Mouse (Mus musculus) hindbrain, postnatal 0 days (tissue): Measurements from ENCODE around the gene Rnf222. TPM values are rescaled to one million over a fixed set of nuclear protein-coding genes. Genes with fewer than 3 reads are reported as not detected.

Experiments
- ATAC-seq: fragments of 200-750 bp; cut with Nextera tagmentation; 2 replicates; pipeline ENCODE4 v1.8.0; 2017; ENCODE audit warnings: mild to moderate bottlenecking, moderate TSS enrichment, moderate library complexity
- DNase-seq: peaks from one replicate; pipeline ENCODE4 v3.0.0-alpha.2; 2015; ENCODE audit warnings: low spot score
- H3K27ac ChIP-seq: fragments of 300-500 bp; sonication (generic); 2 replicates; pipeline ENCODE4 v1.5.1; 2014; ENCODE audit warnings: mild to moderate bottlenecking
- H3K27me3 ChIP-seq: fragments of 300-500 bp; sonication (generic); 2 replicates; pipeline ENCODE4 v1.6.1; 2014; ENCODE audit warnings: low read length, mixed read lengths; ENCODE audit not compliant: insufficient read depth
- H3K36me3 ChIP-seq: fragments of 300-500 bp; sonication (generic); 2 replicates; pipeline ENCODE4 v1.6.1; 2014; ENCODE audit warnings: low read length, mixed read lengths; ENCODE audit not compliant: insufficient read depth
- H3K4me1 ChIP-seq: fragments of 300-500 bp; sonication (generic); 2 replicates; pipeline ENCODE4 v1.6.1; 2014; ENCODE audit warnings: antibody characterized with exemption, low read length, mixed read lengths; ENCODE audit not compliant: insufficient read depth
- H3K4me2 ChIP-seq: fragments of 300-500 bp; sonication (generic); 2 replicates; pipeline ENCODE4 v1.6.1; 2014; ENCODE audit warnings: low read depth, mild to moderate bottlenecking, low read length, moderate library complexity, mixed read lengths
- H3K4me3 ChIP-seq: fragments of 300-500 bp; sonication (generic); 2 replicates; pipeline ENCODE4 v1.5.1; 2014; ENCODE audit warnings: low read length
- H3K9ac ChIP-seq: fragments of 300-500 bp; sonication (generic); replicated peaks from 2 replicates; pipeline ENCODE4 v1.6.1; 2014; ENCODE audit warnings: mild to moderate bottlenecking, low read length, moderate library complexity, mixed read lengths
- H3K9me3 ChIP-seq: fragments of 300-500 bp; sonication (generic); 2 replicates; pipeline ENCODE4 v1.6.1; 2016; ENCODE audit warnings: low read length, mixed read lengths
- CTCF ChIP-seq: IDR thresholded peaks from 2 replicates; pipeline ENCODE4 v1.5.1; 2016; ENCODE audit warnings: antibody characterized with exemption, control low read depth, low read depth
- WGBS: fragments of 180-500 bp; shearing (Covaris S2); extraction: QIAGEN DNeasy Blood & Tissue Kit; methylation state at CpG from one replicate; pipeline ENCODE4 v1.1.7; 2014; 5-methylcytosine and 5-hydroxymethylcytosine counted together
- polyA plus RNA-seq: library from polyadenylated mRNA; unstranded; fragments of >200 nt; fragmentation: Nextera tagmentation; extraction: Ambion mirVana; gene quantifications from 2 replicates; pipeline ENCODE4 v1.2.1, GENCODE M21; 2015
- total RNA-seq: library from RNA; depleted of rRNA; stranded (reverse); fragments of >200 nt; gene quantifications from 2 replicates; pipeline ENCODE4 v1.2.3, GENCODE M21; 2014

Gene Rnf222
- total and polyA plus RNA-seq, 2 experiments from 2014 or later = 0.16 TPM; not detected in 1

DNA sequence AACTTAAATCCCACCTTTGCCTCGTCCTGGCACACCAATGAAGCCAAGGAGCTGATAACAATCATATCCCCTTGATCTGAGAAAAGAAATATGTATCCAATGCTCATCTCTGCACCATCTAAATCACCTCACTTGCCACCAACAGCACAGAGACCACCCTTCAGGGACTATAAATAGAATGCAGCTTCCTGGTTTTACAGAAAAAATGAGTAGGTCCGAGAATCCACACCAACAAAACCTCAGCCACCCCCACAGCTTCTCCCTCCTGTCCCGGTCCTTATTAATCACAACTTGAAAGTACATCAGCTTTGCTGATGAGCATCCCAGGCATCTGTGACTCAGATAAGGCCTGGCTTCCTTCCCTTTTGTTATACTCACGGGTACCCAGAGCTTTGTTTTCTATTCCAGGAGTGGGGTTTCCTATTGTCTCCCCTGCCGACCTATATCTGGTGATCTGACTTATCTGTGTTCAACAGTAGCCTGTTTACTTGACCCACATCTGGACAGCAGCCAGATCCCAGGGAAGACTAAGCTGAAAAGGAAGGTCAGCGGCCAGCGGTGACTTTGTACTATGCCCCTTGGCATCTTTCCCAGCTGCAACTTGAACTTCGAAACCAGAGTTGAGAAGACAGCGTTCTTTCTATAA, 23.7 kb upstream of the Rnf222 start:
- H3K27ac ChIP-seq = no peak overlapping the region
- WGBS = 46% methylated on average over 9 of the region's 9 CpGs
- TF ChIP-seq CTCF = no peak

DNA sequence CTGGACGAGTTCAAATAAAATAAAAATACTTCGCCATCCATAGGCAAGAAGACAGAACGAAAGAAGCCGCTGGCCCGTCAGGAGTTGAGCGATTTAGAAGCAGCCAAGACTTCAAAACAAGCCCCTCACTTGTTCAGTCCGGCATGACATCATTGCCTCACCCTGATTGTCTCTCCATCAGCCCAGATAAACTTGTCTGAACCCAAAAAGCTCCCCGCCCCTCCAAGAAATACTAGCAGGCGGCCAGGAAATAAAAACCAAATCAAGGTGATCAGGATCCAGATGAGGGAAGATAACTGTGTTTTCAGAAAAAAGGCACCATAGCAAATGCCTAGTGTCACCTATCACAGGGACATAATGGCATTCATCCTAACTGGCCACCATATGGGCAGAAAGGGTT, 17.1 kb upstream of the Rnf222 start:
- Histone ChIP-seq H3K27ac (no peak overlapping the region), H3K4me3 (no peak overlapping the region), H3K36me3 (no peaks in the 10 kb centered on the region), H3K4me2 (no peak overlapping the region), H3K9me3 (no peaks in the 10 kb centered on the region), H3K9ac (no peak overlapping the region), H3K27me3 (no peaks in the 10 kb centered on the region), H3K4me1 (no peaks in the 10 kb centered on the region)
- DNase-seq (no peak), ATAC-seq (no peak)
- no peak for TF ChIP-seq CTCF
- WGBS = 86% methylated on average over 9 of the region's 9 CpGs

More for the DNA sequence above, 23.7 kb upstream of the Rnf222 start:
- no peak overlapping the region for H3K9ac ChIP-seq
- no peak for ATAC-seq
- no peaks in the 10 kb centered on the region for H3K4me1 ChIP-seq
- peak; percentile 12 for DNase-seq
- H3K4me2 ChIP-seq = no peak overlapping the region
- H3K36me3 ChIP-seq = no peaks in the 10 kb centered on the region
- no peaks in the 10 kb centered on the region for H3K9me3 ChIP-seq
- H3K27me3 ChIP-seq = no peaks in the 10 kb centered on the region; the same call in 1 of the 2 replicates
- H3K4me3 ChIP-seq = no peak overlapping the region

DNA sequence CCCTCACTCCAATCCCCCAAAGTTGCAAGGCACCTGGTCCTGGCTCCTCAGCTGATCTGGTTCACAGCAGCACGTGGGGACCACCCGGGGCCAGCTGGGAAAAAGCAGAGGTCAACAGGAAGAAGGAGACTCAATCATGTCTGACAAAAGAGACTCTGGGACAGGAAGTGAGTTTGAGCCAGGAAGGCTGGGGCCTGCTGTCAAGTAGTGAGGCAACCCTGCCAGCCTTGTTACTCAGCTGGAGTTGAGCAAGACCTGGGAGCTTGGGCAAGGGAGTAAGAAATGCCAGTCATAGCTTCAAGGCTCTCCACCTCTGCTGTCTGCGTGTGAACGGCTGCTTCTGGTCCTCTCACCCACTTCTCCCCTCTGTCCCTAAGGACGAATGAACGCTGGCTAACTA, 16.6 kb upstream of the Rnf222 start, which contains the start of gene Ndel1:
TSS of gene Ndel1 (minus strand) at position 111 of the 400 bp plus-strand sequence.
- no peaks in the 10 kb centered on the region for H3K4me1 ChIP-seq
- ATAC-seq (no peak), DNase-seq (no peak)
- TF ChIP-seq CTCF = no peak
- H3K4me2 ChIP-seq = no peak within 1 kb of the TSS
- H3K4me3 ChIP-seq = no peak within 1 kb of the TSS
- no peak within 1 kb of the TSS for H3K27ac ChIP-seq
- 64% methylated on average over 6 of the region's 6 CpGs for WGBS
- no peaks in the 10 kb centered on the region for H3K27me3 ChIP-seq
- no peaks in the 10 kb centered on the region for H3K36me3 ChIP-seq
- H3K9ac ChIP-seq = no peak within 1 kb of the TSS
- H3K9me3 ChIP-seq = no peaks in the 10 kb centered on the region

DNA sequence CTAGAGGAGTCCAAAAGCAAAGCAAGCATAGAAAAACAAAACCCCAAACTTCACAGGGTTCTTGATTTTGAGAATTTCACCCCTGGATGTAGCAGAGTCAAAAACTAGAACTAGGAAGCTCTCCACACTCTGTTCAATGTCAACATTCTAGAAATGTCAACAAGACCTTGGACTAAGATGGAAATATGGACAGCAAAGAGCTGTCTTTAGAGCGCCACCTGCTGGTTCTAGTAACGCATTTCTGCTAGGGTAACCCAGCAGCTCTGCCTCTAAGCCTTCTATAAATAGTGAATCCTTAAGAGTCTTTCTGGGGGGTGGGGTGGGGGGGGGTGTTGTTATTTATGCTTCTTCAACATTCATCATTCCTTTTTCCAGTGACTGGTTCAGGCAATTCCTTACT, 13.5 kb upstream of the Rnf222 start:
- Histone ChIP-seq H3K27ac (no peak overlapping the region), H3K4me3 (no peak overlapping the region), H3K9ac (no peak overlapping the region), H3K36me3 (no peaks in the 10 kb centered on the region), H3K4me2 (no peak overlapping the region), H3K4me1 (no peaks in the 10 kb centered on the region), H3K27me3 (no peaks in the 10 kb centered on the region), H3K9me3 (no peaks in the 10 kb centered on the region)
- TF ChIP-seq CTCF = peak; percentile 79
- ATAC-seq (no peak), DNase-seq (peak; percentile 86)
- WGBS = 0% methylated on average over 2 of the region's 2 CpGs

DNA sequence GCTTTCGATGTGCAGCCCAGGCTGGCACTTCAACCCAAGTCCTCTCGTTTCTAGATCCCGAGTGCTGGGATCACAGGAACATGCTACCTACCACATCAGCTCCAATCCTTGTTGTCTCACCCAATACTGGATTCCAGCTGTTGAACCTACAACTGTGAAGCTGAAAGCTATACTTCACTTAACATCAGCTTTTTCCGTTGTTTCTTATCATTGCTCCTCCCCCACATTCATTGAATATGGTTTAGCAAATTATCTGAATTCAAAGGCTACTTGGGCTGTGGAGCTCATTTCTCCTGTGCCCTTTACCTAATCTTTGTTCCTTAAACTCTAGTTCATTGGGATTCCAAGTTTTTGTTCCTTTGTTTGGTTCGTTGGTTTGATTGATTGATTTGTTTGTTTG, 9.5 kb upstream of the Rnf222 start:
- Histone ChIP-seq H3K27ac (no peak overlapping the region), H3K4me2 (no peak overlapping the region), H3K9me3 (no peaks in the 10 kb centered on the region), H3K27me3 (no peaks in the 10 kb centered on the region), H3K9ac (no peak overlapping the region), H3K36me3 (no peaks in the 10 kb centered on the region), H3K4me1 (no peaks in the 10 kb centered on the region), H3K4me3 (no peak overlapping the region)
- 91% methylated on average over 5 of the region's 5 CpGs for WGBS
- no peak for ATAC-seq
- TF ChIP-seq CTCF = no peak
- no peak for DNase-seq

DNA sequence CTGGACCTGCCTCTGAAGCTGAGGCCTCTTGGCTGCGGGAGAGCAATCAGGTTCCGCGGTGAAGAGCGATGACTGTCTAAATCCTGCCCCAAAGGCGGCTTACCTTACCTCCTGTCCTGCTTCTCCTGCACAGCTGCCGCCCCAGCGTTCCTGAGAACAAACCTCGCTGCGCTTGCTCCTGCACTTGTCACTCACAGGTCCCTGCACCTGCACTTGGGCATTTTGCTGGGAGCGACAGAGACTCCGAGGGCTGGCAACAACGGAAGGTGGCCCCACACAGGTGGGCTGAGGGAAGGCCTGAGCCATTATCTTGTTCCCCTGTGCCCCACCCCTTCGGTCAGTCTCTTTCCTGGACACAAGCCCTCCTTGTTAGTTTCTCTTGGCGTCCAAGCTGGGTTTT, 6.2 kb upstream of the Rnf222 start:
- TF ChIP-seq CTCF = no peak
- Histone ChIP-seq H3K4me1 (no peaks in the 10 kb centered on the region), H3K27me3 (no peaks in the 10 kb centered on the region), H3K4me2 (no peak overlapping the region), H3K27ac (no peak overlapping the region), H3K9ac (no peak overlapping the region), H3K4me3 (no peak overlapping the region), H3K9me3 (no peaks in the 10 kb centered on the region), H3K36me3 (no peaks in the 10 kb centered on the region)
- ATAC-seq (no peak), DNase-seq (no peak)
- WGBS = 27% methylated on average over 14 of the region's 14 CpGs

DNA sequence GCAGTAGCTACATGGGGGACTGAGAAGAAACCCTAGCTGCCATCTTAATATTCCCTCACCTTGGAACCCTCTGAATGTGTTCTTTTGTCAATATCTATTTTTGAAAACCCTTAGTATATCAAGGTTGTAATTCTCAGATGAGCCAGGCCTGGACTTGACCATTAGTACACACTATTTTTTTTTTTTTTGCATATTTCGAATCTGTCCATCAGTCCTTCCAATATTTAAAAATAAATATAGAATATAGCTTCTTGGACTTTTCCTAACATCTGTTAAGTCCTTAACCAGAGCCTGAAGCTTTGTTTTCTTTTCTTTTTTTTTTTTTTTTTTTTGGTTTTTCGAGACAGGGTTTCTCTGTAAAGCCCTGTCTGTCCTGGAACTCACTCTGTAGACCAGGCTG, 4.5 kb upstream of the Rnf222 start:
- Histone ChIP-seq H3K36me3 (no peaks in the 10 kb centered on the region), H3K4me3 (no peak overlapping the region), H3K27me3 (no peaks in the 10 kb centered on the region), H3K4me2 (no peak overlapping the region), H3K27ac (no peak overlapping the region), H3K9me3 (no peaks in the 10 kb centered on the region), H3K9ac (no peak overlapping the region), H3K4me1 (no peaks in the 10 kb centered on the region)
- DNase-seq (no peak), ATAC-seq (no peak)
- WGBS = 86% methylated on average over 2 of the region's 2 CpGs
- no peak for TF ChIP-seq CTCF
